Mouse (Mus musculus) small intestine, adult 2 months (tissue): Measurements from ENCODE around the gene Ubac2.

Source experiments
- CTCF ChIP-seq: fragments of 200-500 bp; IDR thresholded peaks from 2 replicates; pipeline ENCODE4 v1.5.1; 2012; ENCODE audit warnings: low read depth, mild to moderate bottlenecking, control low read depth, inconsistent platforms, low read length, moderate library complexity, mixed read lengths; ENCODE audit not compliant: insufficient replicate concordance, insufficient read length; ENCODE audit errors: extremely low read depth
- POLR2A ChIP-seq: fragments of 200-500 bp; IDR thresholded peaks from 2 replicates; pipeline ENCODE4 v1.6.1; 2012; ENCODE audit warnings: low read depth, mild to moderate bottlenecking, control low read depth, inconsistent platforms, low read length, moderate library complexity

DNA sequence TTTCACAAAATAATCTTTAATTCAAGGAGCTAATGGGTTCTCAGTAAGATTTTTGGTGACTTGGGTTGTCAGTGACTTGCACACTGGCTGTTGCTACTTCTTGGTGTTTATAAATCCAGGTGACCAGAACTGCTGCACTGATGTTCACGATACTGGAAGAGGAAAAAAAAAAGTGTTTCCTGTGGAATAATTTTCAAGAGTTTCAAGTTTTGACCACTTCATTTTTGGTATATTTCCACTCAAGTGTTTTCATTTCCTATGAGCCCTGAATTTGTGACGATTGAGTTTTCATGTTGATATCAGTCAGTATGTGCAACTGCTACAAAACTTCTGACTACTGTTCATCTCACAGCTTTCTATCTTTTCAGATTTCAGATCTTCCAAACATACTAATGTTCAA is 1.6 kb upstream of the Ubac2 start:
- TF ChIP-seq POLR2A (no peak), CTCF (no peak)
